Mouse (Mus musculus) liver, adult 2 months (tissue): ENCODE measurements at regions not wholly inside any gene's neighbourhood (a gene's known extent, or its start where the extent isn't known, plus 50 kb on each side); places are given as distances from the start of the nearest gene placed in this dataset.

Experiments used
- DNase-seq: peaks from one replicate; pipeline ENCODE4 v3.0.0-alpha.2; 2011; ENCODE audit warnings: low read depth, low spot score; ENCODE audit errors: extremely low read depth
- H3K27ac ChIP-seq: fragments of 200-500 bp; replicated peaks from 2 replicates; pipeline ENCODE4 v1.5.1; 2012; ENCODE audit warnings: low read depth, mild to moderate bottlenecking, control low read depth, inconsistent platforms, low read length; ENCODE audit not compliant: insufficient read depth
- H3K27me3 ChIP-seq: fragments of 200-500 bp; 2 replicates; pipeline ENCODE4 v1.6.1; 2012; ENCODE audit warnings: mild to moderate bottlenecking, moderate library complexity, low read length, inconsistent platforms; ENCODE audit not compliant: control insufficient read depth, insufficient read depth
- H3K36me3 ChIP-seq: fragments of 200-500 bp; 2 replicates; pipeline ENCODE4 v1.6.1; 2012; ENCODE audit warnings: low read length, inconsistent platforms; ENCODE audit not compliant: control insufficient read depth, insufficient read depth
- H3K4me1 ChIP-seq: fragments of 200-500 bp; 2 replicates; pipeline ENCODE4 v1.6.1; 2011; ENCODE audit warnings: low read length; ENCODE audit not compliant: control insufficient read depth, insufficient read depth
- H3K4me3 ChIP-seq: fragments of 200-500 bp; 2 replicates; pipeline ENCODE4 v1.5.1; 2011; ENCODE audit warnings: low read depth, mild to moderate bottlenecking, control low read depth, low read length, moderate library complexity; ENCODE audit not compliant: insufficient read depth
- H3K79me2 ChIP-seq: fragments of 200-500 bp; 2 replicates; pipeline ENCODE4 v1.6.1; 2012; ENCODE audit warnings: inconsistent platforms, mild to moderate bottlenecking, low read length, moderate library complexity; ENCODE audit not compliant: control insufficient read depth, insufficient read depth
- H3K9ac ChIP-seq: fragments of 200-500 bp; 2 replicates; pipeline ENCODE4 v1.6.1; 2012; ENCODE audit warnings: low read depth, mild to moderate bottlenecking, control low read depth, inconsistent platforms, low read length
- CTCF ChIP-seq: fragments of 200-500 bp; IDR thresholded peaks from 2 replicates; pipeline ENCODE4 v1.5.1; 2011; ENCODE audit warnings: low read depth, low read length, control low read depth
- POLR2A ChIP-seq: fragments of 200-500 bp; IDR thresholded peaks from 2 replicates; pipeline ENCODE4 v1.6.1; 2011; ENCODE audit warnings: low read length, control low read depth; ENCODE audit not compliant: insufficient read depth; ENCODE audit errors: extremely low read depth
- WGBS: fragments of 180-500 bp; shearing (Covaris S2); methylation state at CpG from one replicate; pipeline ENCODE4 v1.1.7; 2018; 5-methylcytosine and 5-hydroxymethylcytosine counted together

DNA sequence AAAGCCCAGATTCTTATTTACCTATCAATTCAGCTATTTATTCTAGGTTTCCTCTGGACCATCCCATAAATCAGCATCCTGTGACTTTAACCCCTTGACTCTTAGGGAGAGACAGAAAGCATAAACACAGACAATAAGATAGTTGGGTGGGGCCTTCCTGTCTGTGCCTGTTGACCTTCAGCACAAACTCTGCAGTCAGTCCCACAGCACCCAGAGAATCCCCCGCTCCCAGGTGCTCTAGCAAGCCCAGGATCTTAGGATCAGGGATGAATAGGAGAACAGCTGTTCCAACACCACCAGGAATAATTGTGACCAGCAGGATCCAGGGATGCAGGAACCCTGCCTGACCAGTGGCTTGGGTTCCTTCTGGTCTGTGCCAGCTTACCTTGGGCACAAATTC is 107.8 kb downstream of the Basp1 start:
- no peak overlapping the region for H3K4me3 ChIP-seq
- 63% methylated on average over 1 of the region's 1 CpGs for WGBS
- no peak for TF ChIP-seq POLR2A
- TF ChIP-seq CTCF = no peak
- no peak overlapping the region for H3K9ac ChIP-seq
- H3K4me1 ChIP-seq = no peaks in the 10 kb centered on the region
- DNase-seq = no peak
- H3K27me3 ChIP-seq = no peaks in the 10 kb centered on the region
- H3K79me2 ChIP-seq = no peaks in the 10 kb centered on the region
- H3K36me3 ChIP-seq = no peaks in the 10 kb centered on the region
- H3K27ac ChIP-seq = no peak overlapping the region

DNA sequence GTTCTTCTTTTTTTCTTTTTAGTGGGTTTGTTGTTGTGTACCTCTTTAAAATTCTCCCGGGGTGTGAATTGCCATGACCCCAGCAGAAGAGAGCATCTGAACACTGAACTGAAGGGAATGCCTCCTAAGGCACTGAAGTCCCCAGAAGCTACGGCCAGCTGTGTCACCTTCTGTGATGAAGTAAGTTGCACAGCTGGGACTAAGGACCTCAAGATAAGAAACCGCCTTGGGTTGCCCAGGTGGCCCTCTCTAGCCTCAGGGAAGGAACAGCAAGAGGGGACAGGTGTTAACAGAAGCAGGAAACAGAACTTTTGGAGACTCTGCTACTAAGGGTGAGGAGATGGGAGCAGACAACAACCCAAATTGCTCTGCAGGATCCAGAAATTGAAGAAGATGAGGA is 110.2 kb downstream of the Basp1 start:
- WGBS = 54% methylated on average over 3 of the region's 3 CpGs
- Histone ChIP-seq H3K4me1 (no peaks in the 10 kb centered on the region), H3K79me2 (no peaks in the 10 kb centered on the region), H3K36me3 (no peaks in the 10 kb centered on the region), H3K27ac (no peak overlapping the region), H3K27me3 (no peaks in the 10 kb centered on the region), H3K9ac (no peak overlapping the region), H3K4me3 (no peak overlapping the region)
- DNase-seq = no peak
- no peak for TF ChIP-seq CTCF
- TF ChIP-seq POLR2A = no peak

DNA sequence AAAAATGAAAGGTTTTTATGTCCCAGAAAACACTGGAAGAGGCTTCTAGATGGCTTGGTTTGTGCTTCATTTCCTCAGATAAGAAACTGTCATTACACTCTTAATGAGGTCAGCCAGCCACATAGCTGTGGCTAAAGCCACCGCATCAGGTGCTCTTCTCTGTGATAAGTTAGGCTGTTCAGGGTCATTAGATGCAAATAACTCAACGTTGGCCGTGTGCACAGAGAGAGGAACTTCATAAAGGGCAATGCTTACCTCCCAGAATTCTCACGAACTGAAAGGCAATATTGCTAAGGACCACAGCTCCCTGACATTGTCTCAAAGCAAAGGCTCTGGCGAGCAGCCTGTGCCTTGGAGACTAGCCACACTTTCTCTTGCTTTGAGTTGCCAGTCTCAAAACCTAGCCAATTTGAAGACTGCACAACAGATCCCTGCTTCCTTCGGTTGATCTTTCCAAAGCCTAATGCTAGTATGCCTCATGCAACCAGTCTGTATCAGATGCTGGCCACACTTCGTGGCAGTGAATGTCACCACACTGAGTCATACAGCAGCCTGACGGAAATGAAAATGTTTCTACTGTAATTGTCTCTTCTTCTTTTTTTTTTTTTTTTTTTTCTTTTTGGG is 110.8 kb downstream of the Basp1 start:
- 38% methylated on average over 8 of the region's 8 CpGs for WGBS
- DNase-seq = no peak

DNA sequence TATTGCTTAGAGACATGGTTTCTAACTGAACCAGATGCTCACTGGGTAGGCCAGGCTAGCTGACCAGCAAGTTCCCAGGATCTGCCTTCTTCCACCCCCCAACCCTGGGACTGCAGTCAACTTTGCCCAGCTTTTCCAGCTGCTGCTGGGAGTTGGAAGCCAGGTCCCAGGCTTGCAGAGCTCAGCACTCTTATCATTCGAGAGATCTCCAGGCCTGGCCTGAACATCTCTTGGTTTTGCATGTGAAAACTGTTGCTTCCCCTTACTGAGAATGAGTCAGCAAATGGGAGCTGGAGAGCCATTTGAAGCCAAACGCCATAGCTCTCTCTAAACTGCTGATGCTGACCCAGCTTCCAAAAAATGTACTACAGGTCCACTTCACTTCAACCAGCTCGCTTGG is 111.8 kb downstream of the Basp1 start:
- Histone ChIP-seq H3K4me1 (no peaks in the 10 kb centered on the region), H3K9ac (no peak overlapping the region), H3K36me3 (no peaks in the 10 kb centered on the region), H3K4me3 (no peak overlapping the region), H3K27ac (no peak overlapping the region), H3K79me2 (no peaks in the 10 kb centered on the region), H3K27me3 (no peaks in the 10 kb centered on the region)
- DNase-seq = peak; percentile 23
- no peak for TF ChIP-seq POLR2A
- 48% methylated on average over 3 of the region's 3 CpGs for WGBS

More for the DNA sequence above, 110.8 kb downstream of the Basp1 start:
- H3K27ac ChIP-seq = no peak overlapping the region
- no peaks in the 10 kb centered on the region for H3K79me2 ChIP-seq
- H3K4me3 ChIP-seq = no peak overlapping the region
- H3K27me3 ChIP-seq = no peaks in the 10 kb centered on the region
- no peaks in the 10 kb centered on the region for H3K4me1 ChIP-seq
- H3K9ac ChIP-seq = no peak overlapping the region
- TF ChIP-seq POLR2A = no peak
- TF ChIP-seq CTCF = no peak
- no peaks in the 10 kb centered on the region for H3K36me3 ChIP-seq

DNA sequence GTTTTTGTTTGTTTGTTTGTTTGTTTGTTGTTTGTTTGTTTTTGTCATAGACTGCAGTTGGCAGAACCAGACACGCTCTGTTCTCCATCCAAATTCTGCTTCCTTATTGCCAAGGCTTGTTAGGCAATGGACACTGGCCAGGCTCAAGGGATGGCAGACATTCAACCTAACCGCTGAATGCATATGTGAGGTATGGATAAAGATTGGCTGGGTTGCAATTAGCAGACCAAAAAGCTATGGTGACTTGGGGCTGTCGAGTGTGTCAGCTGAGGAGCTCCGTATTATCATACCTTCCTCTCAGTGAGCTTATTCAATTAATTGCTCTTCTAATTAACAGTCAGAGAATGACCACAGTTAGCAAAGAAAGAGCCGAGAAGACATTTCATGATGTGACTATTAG is 116.3 kb downstream of the Basp1 start:
- Histone ChIP-seq H3K27me3 (no peaks in the 10 kb centered on the region), H3K79me2 (no peaks in the 10 kb centered on the region), H3K9ac (no peak overlapping the region), H3K4me1 (no peaks in the 10 kb centered on the region), H3K36me3 (no peaks in the 10 kb centered on the region), H3K27ac (no peak overlapping the region), H3K4me3 (no peak overlapping the region)
- TF ChIP-seq CTCF = no peak
- TF ChIP-seq POLR2A = no peak
- WGBS = 79% methylated on average over 5 of the region's 5 CpGs
- DNase-seq = no peak

DNA sequence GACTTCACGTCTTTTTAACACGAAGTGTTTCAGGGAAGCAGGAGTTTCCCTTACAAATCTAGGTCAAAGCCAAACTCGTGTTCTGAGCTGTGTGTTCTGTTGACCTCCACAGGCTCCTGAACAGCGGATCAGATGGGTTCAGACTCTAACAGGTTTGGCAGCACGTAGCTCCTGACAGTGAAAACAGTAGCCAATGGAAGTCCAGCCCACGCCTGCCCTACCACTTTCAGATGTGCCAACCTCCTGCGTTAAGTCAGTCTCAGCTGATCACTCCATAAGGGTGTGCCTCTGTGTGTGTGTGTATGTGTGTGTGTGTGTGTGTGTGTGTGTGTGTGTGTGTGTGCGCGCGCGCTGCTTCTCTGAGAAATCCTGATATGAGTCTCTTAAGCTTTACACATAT is 116.8 kb downstream of the Basp1 start:
- Histone ChIP-seq H3K9ac (no peak overlapping the region), H3K27ac (no peak overlapping the region), H3K79me2 (no peaks in the 10 kb centered on the region), H3K27me3 (no peaks in the 10 kb centered on the region), H3K36me3 (no peaks in the 10 kb centered on the region), H3K4me3 (no peak overlapping the region), H3K4me1 (no peaks in the 10 kb centered on the region)
- WGBS = 86% methylated on average over 11 of the region's 11 CpGs
- TF ChIP-seq POLR2A (no peak), CTCF (no peak)
- no peak for DNase-seq
